Mouse (Mus musculus): Measurements from ENCODE around the gene Efna3. TPM values are rescaled to one million over a fixed set of nuclear protein-coding genes. Genes with fewer than 3 reads are reported as not detected.

Efna3 gene
- polyA plus RNA-seq, 1 experiment from 2014 or later, result 1.6 TPM

- no peak overlapping the region for H3K4me3 ChIP-seq (ENCODE audit: low read depth, low read length)
- no peak for ATAC-seq
- 75% methylated on average over 6 of the region's 6 CpGs for WGBS
These were observed 23.9 kb downstream of the Efna3 start for GRCm38 (mm10) chr3:89298908-89299307.

GRCm38 (mm10) chr3:89296761-89297396 is 25.9 kb downstream of the Efna3 start:
- Histone ChIP-seq H3K9me3 (ENCODE audit: control insufficient read depth) (no peaks in the 10 kb centered on the region), H3K9ac (ENCODE audit: low read depth, low read length) (no peak overlapping the region), H3K27me3 (replicated peaks; ENCODE audit: control insufficient read depth, insufficient read depth, low read length) (no peaks in the 10 kb centered on the region), H3K36me3 (ENCODE audit: control insufficient read depth, insufficient read depth) (no peaks in the 10 kb centered on the region), H3K4me3 (ENCODE audit: low read depth, low read length) (no peak overlapping the region), H3K4me1 (replicated peaks; ENCODE audit: control insufficient read depth, insufficient read depth, low read length) (peaks cover 10% of the 10 kb centered on the region), H3K27ac (ENCODE audit: low read depth, low read length) (no peak overlapping the region), H3K4me2 (replicated peaks; ENCODE audit: low read depth) (no peak overlapping the region)
- WGBS, result 68% methylated on average over 11 of the region's 11 CpGs
- no peak for ATAC-seq
- no peak for TF ChIP-seq CTCF (IDR thresholded peaks at IDR 0.05; ENCODE audit: low read depth)

More at GRCm38 (mm10) chr3:89298908-89299307, 23.9 kb downstream of the Efna3 start:
- Histone ChIP-seq H3K9me3 (ENCODE audit: control insufficient read depth) (no peaks in the 10 kb centered on the region), H3K27ac (ENCODE audit: low read depth, low read length) (peak overlapping the region; percentile 91), H3K4me2 (replicated peaks; ENCODE audit: low read depth) (peak overlapping the region; percentile 56), H3K9ac (ENCODE audit: low read depth, low read length) (peak overlapping the region; percentile 35; the same call in 1 of the 2 replicates), H3K27me3 (replicated peaks; ENCODE audit: control insufficient read depth, insufficient read depth, low read length) (no peaks in the 10 kb centered on the region), H3K4me1 (replicated peaks; ENCODE audit: control insufficient read depth, insufficient read depth, low read length) (peaks cover 10% of the 10 kb centered on the region; the same call in 1 of the 2 replicates), H3K36me3 (ENCODE audit: control insufficient read depth, insufficient read depth) (no peaks in the 10 kb centered on the region)
- no peak for TF ChIP-seq CTCF (IDR thresholded peaks at IDR 0.05; ENCODE audit: low read depth)

- Histone ChIP-seq H3K9me3 (ENCODE audit: control insufficient read depth) (no peaks in the 10 kb centered on the region), H3K27me3 (replicated peaks; ENCODE audit: control insufficient read depth, insufficient read depth, low read length) (no peaks in the 10 kb centered on the region), H3K4me1 (replicated peaks; ENCODE audit: control insufficient read depth, insufficient read depth, low read length) (peaks cover 10% of the 10 kb centered on the region), H3K27ac (ENCODE audit: low read depth, low read length) (0 out of 2 replicates have a peak overlapping the region, but pooled peaks have one; percentile 7), H3K9ac (ENCODE audit: low read depth, low read length) (no peak overlapping the region), H3K4me2 (replicated peaks; ENCODE audit: low read depth) (no peak overlapping the region), H3K36me3 (ENCODE audit: control insufficient read depth, insufficient read depth) (no peaks in the 10 kb centered on the region), H3K4me3 (ENCODE audit: low read depth, low read length) (no peak overlapping the region)
- 63% methylated on average over 8 of the region's 8 CpGs for WGBS
- no peak for ATAC-seq
- no peak for TF ChIP-seq CTCF (IDR thresholded peaks at IDR 0.05; ENCODE audit: low read depth)
These were observed 27.0 kb downstream of the Efna3 start for GRCm38 (mm10) chr3:89295685-89296230.

DNA sequence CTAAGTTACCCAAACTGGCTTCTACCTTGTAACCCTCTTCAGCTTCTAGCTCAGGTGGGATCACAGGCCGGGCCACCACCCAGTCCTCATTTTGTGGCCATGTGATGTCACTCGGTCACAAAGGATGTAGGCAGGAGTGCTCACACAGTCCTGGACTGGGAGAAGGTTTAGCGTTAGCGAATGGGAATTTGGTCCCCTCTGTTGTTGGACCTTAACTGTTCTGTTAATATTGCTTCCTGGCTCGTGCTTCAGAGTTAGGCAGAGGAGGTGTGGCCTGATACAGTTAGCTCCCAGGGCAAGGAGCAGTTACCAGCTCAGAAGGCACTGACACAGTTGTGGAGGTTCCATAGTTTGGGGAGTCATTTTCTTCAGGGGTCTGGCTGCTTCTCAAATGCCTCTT is 28.6 kb downstream of the Efna3 start:
- H3K27ac ChIP-seq (ENCODE audit: low read depth, low read length), result peak overlapping the region; percentile 88
- H3K4me3 ChIP-seq (ENCODE audit: low read depth, low read length), result no peak overlapping the region
- no peak for TF ChIP-seq CTCF (IDR thresholded peaks at IDR 0.05; ENCODE audit: low read depth)
- peak; percentile 44 for ATAC-seq
- H3K27me3 ChIP-seq (replicated peaks; ENCODE audit: control insufficient read depth, insufficient read depth, low read length), result no peaks in the 10 kb centered on the region
- H3K9me3 ChIP-seq (ENCODE audit: control insufficient read depth), result no peaks in the 10 kb centered on the region
- H3K4me1 ChIP-seq (replicated peaks; ENCODE audit: control insufficient read depth, insufficient read depth, low read length), result peaks cover 7% of the 10 kb centered on the region
- H3K4me2 ChIP-seq (replicated peaks; ENCODE audit: low read depth), result no peak overlapping the region
- H3K36me3 ChIP-seq (ENCODE audit: control insufficient read depth, insufficient read depth), result no peaks in the 10 kb centered on the region
- 52% methylated on average over 5 of the region's 5 CpGs for WGBS
- no peak overlapping the region for H3K9ac ChIP-seq (ENCODE audit: low read depth, low read length)

GRCm38 (mm10) chr3:89293247-89293918 is 29.4 kb downstream of the Efna3 start:
- Histone ChIP-seq H3K27ac (ENCODE audit: low read depth, low read length) (peak overlapping the region; percentile 88), H3K4me2 (replicated peaks; ENCODE audit: low read depth) (no peak overlapping the region), H3K36me3 (ENCODE audit: control insufficient read depth, insufficient read depth) (no peaks in the 10 kb centered on the region), H3K27me3 (replicated peaks; ENCODE audit: control insufficient read depth, insufficient read depth, low read length) (no peaks in the 10 kb centered on the region), H3K4me3 (ENCODE audit: low read depth, low read length) (no peak overlapping the region), H3K9me3 (ENCODE audit: control insufficient read depth) (no peaks in the 10 kb centered on the region), H3K9ac (ENCODE audit: low read depth, low read length) (no peak overlapping the region), H3K4me1 (replicated peaks; ENCODE audit: control insufficient read depth, insufficient read depth, low read length) (peaks cover 2% of the 10 kb centered on the region)
- peak; percentile 90 for ATAC-seq
- WGBS, result 48% methylated on average over 11 of the region's 11 CpGs
- no peak for TF ChIP-seq CTCF (IDR thresholded peaks at IDR 0.05; ENCODE audit: low read depth)

- WGBS, result 79% methylated on average over 5 of the region's 5 CpGs
- Histone ChIP-seq H3K9ac (ENCODE audit: low read depth, low read length) (no peak overlapping the region), H3K27ac (ENCODE audit: low read depth, low read length) (peak overlapping the region; percentile 88), H3K4me3 (ENCODE audit: low read depth, low read length) (no peak overlapping the region), H3K4me1 (replicated peaks; ENCODE audit: control insufficient read depth, insufficient read depth, low read length) (peaks cover 2% of the 10 kb centered on the region), H3K36me3 (ENCODE audit: control insufficient read depth, insufficient read depth) (no peaks in the 10 kb centered on the region), H3K4me2 (replicated peaks; ENCODE audit: low read depth) (no peak overlapping the region), H3K9me3 (ENCODE audit: control insufficient read depth) (no peaks in the 10 kb centered on the region), H3K27me3 (replicated peaks; ENCODE audit: control insufficient read depth, insufficient read depth, low read length) (no peaks in the 10 kb centered on the region)
- ATAC-seq, result no peak
- no peak for TF ChIP-seq CTCF (IDR thresholded peaks at IDR 0.05; ENCODE audit: low read depth)
These were observed 30.5 kb downstream of the Efna3 start for GRCm38 (mm10) chr3:89292303-89292702.

Data from intestine, postnatal 0 days (tissue).